Mouse (Mus musculus) adrenal gland, postnatal 14 days (tissue): ENCODE data around the gene Cth. TPM values are rescaled to one million over a fixed set of nuclear protein-coding genes. Genes with fewer than 3 reads are reported as not detected.

ENCODE experiments used
- DNase-seq: peaks from one replicate; pipeline ENCODE4 v3.0.0; 2021; ENCODE audit warnings: mixed read lengths
- total RNA-seq: library from RNA; stranded (reverse); gene quantifications from 2 replicates; pipeline ENCODE4 v1.2.3, GENCODE M21; 2021

Gene Cth
- total RNA-seq, 1 experiment from 2014 or later = 44.9 TPM

- DNase-seq = no peak
These were observed 14.6 kb downstream of the Cth start for GRCm38 (mm10) chr3:157910262-157910661.

- DNase-seq = no peak
These were observed 16.7 kb downstream of the Cth start for GRCm38 (mm10) chr3:157908166-157908565.

GRCm38 (mm10) chr3:157901721-157902120 is 23.2 kb downstream of the Cth start:
- no peak for DNase-seq

GRCm38 (mm10) chr3:157899986-157900385 is 24.9 kb downstream of the Cth start:
- no peak for DNase-seq

DNA sequence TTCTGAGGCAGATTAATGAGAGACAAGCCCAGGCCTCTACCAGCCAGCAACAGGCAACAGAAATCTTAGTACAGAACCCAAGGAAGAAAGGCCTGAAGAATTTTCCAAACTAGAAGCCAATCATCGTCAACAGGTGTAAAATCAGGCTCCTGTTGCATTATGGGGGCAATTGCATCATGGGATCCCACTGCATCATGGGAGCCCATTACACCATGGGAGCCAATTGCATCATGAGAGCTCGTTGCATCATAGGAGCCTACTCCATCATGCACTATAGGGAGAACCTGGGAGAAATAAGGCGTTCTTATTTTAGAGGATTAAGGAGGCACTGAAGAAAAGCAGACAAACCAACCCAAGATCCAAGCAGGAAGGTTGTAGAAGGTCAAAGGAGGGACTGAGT is 27.2 kb downstream of the Cth start:
- no peak for DNase-seq

DNA sequence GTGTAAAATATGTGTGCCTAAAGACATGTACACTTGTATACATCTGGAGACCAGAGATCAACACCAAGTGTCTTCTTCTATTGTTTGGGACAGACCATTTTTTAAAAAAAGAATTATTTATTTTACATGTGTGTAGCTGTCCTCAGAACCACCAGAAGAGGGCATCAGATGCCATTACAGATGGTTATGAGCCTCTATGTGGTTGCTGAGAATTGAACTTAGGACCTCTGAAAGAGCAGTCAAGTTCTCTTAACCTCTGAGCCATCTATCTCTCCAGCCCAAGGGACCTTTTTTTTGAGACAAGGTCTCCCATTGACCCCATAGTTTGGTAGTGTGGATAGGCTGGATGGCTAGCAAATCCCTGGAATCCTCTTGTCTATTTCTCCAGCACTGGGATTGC is 33.1 kb downstream of the Cth start:
- DNase-seq = no peak

GRCm38 (mm10) chr3:157884081-157884643 is 40.7 kb downstream of the Cth start:
- peak; percentile 48 for DNase-seq

DNA sequence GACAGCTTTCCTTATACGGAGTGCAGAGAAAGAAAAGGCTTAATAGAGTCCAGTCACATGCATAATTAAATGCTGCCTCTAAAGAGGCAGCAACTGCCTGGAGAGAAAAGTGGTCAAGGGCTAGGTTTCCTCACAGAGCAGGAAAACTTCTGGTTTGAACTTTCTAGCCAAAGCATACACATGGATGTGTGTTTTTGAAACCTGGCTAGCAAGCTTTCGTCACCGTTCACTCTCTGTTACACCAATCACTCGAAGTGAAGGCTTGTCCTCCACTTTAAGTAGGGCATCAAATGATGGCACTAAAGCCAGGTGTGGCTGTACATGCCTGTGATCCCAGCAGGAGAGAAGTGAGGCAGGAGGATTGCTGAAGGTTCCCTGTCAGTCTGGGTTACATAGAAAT is 41.8 kb downstream of the Cth start:
- no peak for DNase-seq

DNA sequence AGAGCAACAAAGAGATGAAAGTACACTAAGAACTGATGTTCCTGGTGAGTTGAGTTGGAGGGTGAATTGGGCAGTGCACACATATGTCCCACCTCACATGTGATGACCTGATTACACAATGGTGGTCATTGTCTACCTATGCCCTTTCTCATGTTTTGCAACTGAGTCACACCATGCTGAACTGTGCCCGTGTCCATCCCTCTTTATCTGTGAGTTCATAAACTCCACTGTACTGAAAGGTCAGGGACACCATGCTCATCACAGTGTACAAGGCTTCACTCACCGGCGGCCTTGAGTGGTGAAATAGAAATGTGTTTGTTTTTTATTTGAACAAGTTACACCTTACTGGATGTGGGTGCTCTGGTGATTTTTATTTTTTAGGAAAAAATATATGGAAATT is 42.9 kb downstream of the Cth start:
- DNase-seq = peak; percentile 62

- DNase-seq = no peak
These were observed 43.9 kb downstream of the Cth start for GRCm38 (mm10) chr3:157880983-157881382.

DNA sequence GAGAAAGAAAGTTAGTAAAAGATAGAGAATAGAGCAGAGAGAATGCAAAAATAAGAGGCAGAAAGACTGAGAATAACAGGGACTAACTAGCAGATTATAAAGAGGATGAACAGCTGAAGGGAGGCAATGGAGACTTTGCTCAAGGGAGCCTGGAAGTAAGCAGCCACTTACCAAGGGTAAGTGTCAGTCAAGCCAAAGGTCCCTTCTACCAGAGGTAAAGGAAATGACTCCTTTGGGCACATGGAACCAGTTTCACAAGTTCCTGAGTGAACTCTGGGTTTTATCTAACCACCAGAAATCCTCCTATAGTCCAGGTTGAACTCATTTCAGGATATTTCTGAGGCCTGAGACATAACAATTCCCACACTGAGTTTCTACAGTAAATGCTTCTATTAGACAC is 47.0 kb downstream of the Cth start:
- DNase-seq = no peak

- peak; percentile 65 for DNase-seq
These were observed 48.3 kb downstream of the Cth start for GRCm38 (mm10) chr3:157876439-157877156.

- DNase-seq = no peak
These were observed 52.0 kb downstream of the Cth start for GRCm38 (mm10) chr3:157872897-157873296.

DNA sequence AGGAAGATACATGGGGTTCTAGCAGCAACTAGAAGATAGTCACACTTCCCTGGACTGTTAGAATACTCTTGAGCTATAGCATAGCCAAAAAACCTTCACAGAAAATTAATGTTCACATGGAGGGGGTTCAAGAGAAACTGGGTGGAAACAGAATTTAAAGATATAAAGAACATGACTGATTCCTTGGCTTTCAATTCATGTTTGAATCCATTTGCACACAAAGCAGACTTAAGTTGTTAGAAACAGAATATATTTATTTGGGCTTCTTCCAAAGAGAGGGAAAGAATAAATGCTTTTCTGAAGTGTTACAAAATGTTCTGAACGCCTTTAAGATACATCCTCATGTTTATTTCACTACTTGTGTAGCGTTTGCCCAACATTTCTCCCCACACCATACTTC is 57.0 kb downstream of the Cth start:
- DNase-seq = no peak

DNA sequence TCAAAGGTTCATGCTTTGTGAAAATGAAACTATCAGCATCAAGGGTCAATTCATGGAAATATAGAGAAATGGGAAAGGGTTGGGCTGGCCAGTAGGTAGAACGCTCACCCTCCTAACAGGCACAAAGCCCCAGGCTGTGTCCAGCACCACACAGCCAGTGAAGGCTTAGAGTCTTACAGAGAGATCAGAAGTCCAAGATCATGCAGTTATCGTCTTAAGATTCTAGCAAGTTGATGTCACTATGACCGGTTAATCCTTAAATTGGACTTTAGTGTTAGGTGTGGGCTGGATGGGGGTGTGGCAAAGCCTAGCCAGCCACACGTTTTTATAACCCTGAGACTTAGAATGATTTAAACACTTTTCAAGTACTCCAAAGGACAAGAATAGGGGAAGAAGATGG is 58.6 kb downstream of the Cth start:
- no peak for DNase-seq

- DNase-seq = no peak
These were observed 59.0 kb downstream of the Cth start for GRCm38 (mm10) chr3:157865848-157866247.

DNA sequence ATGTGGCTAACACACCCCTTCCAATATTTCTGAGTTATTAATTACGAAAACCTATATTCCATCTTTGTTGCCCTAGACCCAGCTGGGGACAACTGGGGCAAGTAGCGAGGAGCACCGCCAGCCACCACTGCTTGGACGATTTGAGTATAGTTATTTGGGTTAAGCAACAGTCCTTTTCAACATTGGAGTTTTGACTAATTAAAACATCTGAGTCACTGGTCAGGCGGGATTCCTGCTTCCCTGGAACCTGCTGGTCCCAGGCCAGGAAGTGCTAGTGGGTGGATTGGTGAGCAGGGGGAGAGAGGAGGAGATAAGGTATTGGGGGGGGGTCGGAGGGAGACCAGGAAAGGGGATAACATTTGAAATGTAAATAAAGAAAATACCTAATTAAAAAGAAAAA is 59.4 kb downstream of the Cth start:
- DNase-seq = no peak

- DNase-seq = no peak
These were observed 72.1 kb downstream of the Cth start for GRCm38 (mm10) chr3:157852806-157853205.

GRCm38 (mm10) chr3:157848503-157848902 is 76.4 kb downstream of the Cth start:
- DNase-seq = peak; percentile 21

DNA sequence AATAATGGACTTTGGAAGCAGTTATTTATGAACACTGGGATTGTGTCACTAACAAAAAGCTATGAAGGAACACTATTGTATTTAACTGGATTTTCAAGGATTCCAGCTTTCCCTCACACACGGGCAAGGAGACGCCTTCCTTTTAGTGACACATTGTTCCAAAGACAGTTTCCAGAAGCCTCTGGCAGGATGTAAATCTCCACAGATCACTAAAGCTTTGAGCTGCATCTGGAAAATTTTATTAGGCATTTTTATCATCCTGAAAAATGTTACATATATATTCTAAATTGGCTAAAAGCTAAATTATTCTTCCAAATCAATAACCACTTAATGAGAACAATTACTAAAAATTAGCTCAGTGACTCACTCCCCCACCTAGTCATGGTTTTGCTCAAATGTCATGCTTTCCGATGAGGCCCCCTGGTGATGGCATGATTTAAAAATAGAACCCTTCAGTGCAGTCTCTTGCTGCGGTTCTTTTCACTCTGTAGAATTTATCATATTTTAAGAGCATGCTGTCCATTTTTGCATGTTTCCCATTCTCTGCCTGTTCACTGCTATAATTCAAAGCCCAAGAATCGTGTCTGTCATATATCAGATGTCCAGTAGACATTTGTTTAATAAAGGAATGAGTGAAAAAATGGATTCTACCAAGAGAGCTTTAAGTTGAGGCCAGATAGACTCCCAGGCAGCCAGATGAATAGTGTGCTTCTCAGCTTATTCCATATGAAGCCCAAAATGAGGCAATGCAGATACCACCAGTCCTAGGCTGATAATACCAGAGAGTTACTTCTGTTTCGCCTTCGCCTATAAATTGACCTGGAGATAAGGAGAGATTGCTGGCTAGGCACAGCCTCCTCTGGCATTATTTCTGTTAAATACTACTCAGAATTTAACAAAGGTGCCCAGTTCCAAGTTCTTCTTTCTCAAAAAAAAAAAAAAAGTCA is 77.3 kb downstream of the Cth start:
- no peak for DNase-seq
